Mouse (Mus musculus): ENCODE results near the gene 2410131K14Rik.

2410131K14Rik gene

GRCm38 (mm10) chr5:118244606-118245443, at the start of gene 2410131K14Rik, which contains the start of gene Rnft2:
TSS of gene 2410131K14Rik (plus strand) at chr5:118245227.
TSS of gene Rnft2 (minus strand) at chr5:118245116.
- DNase-seq (ENCODE audit: low spot score in 2 of 2) = peak; percentile 97 to 99

- no peak for DNase-seq (ENCODE audit: low spot score in 2 of 2)
Observed at GRCm38 (mm10) chr5:118197421-118197820, 47.6 kb upstream of the 2410131K14Rik start.

GRCm38 (mm10) chr5:118199670-118200069, 45.4 kb upstream of the 2410131K14Rik start:
- DNase-seq (ENCODE audit: low spot score in 2 of 2) = no peak

- no peak for DNase-seq (ENCODE audit: low spot score in 2 of 2)
Observed at GRCm38 (mm10) chr5:118204675-118205440, 40.2 kb upstream of the 2410131K14Rik start.

GRCm38 (mm10) chr5:118205852-118206251, 39.2 kb upstream of the 2410131K14Rik start:
- no peak for DNase-seq (ENCODE audit: low spot score in 2 of 2)

DNA sequence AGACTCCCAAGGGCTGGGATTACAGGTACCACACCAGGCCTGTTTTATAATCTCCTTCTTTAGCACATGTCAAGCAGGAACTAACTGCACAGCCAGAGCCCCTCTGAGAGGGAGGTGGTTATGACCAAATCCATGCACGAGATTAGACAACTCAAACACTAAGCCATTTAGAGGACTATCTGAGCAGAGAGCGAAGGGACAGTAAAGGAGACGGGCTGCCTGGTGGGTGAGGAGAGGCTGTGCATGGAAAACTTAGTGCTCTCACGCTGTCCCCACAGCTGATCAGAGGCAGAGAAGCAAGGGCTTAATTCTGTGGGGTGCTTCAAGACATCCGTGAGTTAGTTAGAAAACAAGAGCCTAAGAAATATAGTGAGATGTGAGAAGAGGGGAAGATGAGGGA, 31.0 kb upstream of the 2410131K14Rik start:
- no peak for DNase-seq (ENCODE audit: low spot score in 2 of 2)

DNA sequence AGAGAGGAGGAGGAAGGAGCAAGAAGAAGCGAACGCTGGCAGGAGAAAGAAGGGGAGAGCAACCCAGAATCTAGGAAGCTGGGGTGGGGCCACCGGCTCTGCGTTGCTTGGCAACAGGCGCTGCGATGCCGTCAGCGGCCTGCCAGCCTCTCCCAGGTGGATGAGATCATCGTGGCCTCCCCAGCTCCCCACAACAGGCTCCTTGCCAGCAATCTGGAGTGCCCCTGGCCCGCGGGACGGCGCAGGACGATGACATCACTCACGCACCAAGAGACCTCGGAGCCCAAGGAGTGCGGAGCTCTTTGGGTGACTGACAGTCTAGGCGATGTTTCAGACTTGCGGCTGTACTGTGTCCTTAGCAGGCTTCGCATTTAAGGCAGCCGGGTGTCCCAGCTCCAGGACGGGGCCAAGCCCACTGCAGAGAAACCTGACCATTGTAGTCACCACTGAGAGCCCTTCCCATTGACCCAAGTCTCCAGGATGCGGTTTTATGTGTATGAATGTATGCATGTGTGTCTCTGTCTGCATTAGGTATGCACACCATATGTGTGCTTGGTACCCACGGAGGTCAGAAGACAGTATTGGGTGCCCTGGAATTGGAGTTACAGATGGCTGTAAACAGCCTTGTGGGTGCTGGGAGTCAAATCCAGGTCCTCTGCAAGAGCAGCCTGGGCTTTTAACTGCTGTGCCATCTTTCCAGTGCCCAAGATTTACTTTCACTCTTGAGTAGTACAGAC, 30.4 kb upstream of the 2410131K14Rik start:
- DNase-seq (ENCODE audit: low spot score in 2 of 2) = peak; percentile 67 to 83

DNA sequence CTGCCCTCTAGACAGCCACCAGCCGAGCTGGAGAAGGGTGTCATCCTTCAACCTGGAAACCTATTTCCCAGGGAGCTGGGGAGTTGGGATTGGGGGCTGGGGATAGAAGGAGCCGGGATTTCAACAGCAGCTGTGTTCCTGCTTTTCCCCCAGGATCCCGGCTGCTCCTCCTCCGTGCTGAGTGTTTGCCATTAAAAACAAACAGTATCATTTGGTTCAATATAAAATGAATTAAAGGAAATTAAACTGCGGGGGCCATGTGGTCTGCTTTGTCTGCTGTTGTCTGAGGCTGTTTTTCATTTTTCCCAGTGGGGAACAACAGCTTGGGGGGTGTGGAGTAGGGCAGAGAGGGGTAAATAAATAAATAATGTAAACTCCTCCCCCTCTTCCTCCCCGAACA, 27.6 kb upstream of the 2410131K14Rik start:
- no peak for DNase-seq (ENCODE audit: low spot score in 2 of 2)

DNA sequence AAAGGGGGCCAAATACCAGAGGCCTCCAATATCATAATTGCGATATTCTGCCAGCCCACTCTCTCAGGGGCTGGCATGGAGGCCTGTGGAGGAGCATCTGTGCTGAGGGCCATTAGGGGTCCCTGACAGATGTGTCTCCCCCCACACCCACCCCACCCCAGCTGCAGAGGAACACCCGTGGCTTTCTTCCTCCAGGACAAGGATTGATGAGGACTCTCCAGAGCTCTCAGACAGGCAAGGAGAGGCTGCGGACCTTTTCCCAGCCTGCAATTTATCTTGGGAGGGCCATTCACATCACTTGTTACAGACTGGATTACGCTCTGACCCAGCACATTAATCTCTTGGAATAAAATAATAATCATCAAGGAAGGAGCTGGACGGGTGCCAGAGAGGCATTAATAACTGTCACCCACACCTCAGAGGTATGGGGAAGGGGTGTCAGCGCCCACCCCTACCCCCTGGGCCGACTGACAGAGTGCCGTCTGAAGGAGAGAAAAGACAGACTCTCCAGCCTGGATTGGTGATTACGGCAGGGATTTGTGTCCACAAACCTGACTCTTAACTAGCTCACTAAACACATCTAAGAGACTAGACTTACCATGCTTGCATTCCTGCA, 21.8 kb upstream of the 2410131K14Rik start:
- DNase-seq (ENCODE audit: low spot score in 2 of 2) = no peak

- no peak for DNase-seq (ENCODE audit: low spot score in 2 of 2)
Observed at GRCm38 (mm10) chr5:118230071-118230611, 14.9 kb upstream of the 2410131K14Rik start.

- no peak for DNase-seq (ENCODE audit: low spot score in 2 of 2)
Observed at GRCm38 (mm10) chr5:118236891-118237290, 8.1 kb upstream of the 2410131K14Rik start.

GRCm38 (mm10) chr5:118239671-118240070, 5.4 kb upstream of the 2410131K14Rik start:
- DNase-seq (ENCODE audit: low spot score in 2 of 2) = no peak

- DNase-seq (ENCODE audit: low spot score in 2 of 2) = no peak
Observed at GRCm38 (mm10) chr5:118245606-118246308, 730 bp downstream of the 2410131K14Rik start.

GRCm38 (mm10) chr5:118247378-118247777, 2.4 kb downstream of the 2410131K14Rik start:
- DNase-seq (ENCODE audit: low spot score in 2 of 2) = no peak

GRCm38 (mm10) chr5:118250987-118251386, 6.0 kb downstream of the 2410131K14Rik start:
- DNase-seq (ENCODE audit: low spot score in 2 of 2) = no peak

GRCm38 (mm10) chr5:118253551-118253950, 8.5 kb downstream of the 2410131K14Rik start:
- DNase-seq (ENCODE audit: low spot score in 2 of 2) = no peak

- DNase-seq (ENCODE audit: low spot score in 2 of 2) = no peak
Observed at GRCm38 (mm10) chr5:118256981-118257380, 12.0 kb downstream of the 2410131K14Rik start.

DNA sequence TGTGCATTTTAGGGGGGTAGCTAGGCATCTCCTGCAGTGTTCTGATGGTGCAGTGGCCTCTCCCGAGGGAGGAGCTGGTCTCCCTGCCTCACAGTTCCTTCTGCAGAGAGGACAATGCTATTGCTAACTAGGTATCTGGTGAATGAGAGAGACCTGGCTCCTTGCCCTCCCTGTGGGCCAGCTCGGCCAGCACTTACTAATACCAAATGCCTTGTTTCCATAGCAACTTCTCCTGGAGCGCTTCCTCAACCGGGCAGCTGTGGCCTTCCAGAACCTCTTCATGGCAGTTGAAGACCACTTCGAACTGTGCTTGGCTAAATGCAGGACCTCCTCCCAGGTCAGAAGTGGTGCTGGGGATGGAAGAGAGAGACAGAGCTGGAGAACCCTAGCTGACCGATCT, 14.1 kb downstream of the 2410131K14Rik start:
- DNase-seq (ENCODE audit: low spot score in 2 of 2) = no peak

GRCm38 (mm10) chr5:118259636-118260035, 14.6 kb downstream of the 2410131K14Rik start:
- DNase-seq (ENCODE audit: low spot score in 2 of 2) = no peak

- no peak for DNase-seq (ENCODE audit: low spot score in 2 of 2)
Observed at GRCm38 (mm10) chr5:118260055-118260454, 15.0 kb downstream of the 2410131K14Rik start.

DNA sequence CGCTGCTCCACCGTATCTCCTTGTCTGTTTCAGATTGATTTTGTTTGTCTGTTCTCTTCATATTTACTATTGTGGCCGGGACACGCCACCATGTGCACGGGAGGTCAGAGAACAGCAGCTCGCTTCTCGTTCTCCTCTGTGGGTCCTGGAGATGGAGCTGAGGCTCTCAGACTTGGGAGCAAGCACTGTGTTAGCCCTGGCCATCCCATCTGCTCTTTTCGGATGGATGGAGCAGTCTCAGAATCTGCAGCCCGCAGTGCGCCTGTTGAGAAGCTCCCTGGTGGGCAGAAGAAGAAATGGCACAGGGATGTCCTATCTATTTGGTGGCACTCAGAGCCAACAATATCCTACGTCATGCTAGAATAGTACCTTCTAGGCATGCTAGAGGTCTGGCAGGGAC, 15.6 kb downstream of the 2410131K14Rik start:
- no peak for DNase-seq (ENCODE audit: low spot score in 2 of 2)
